Mouse (Mus musculus) lung, embryonic 15.5 days (tissue): ENCODE results near the gene Fbxo46. TPM values are rescaled to one million over a fixed set of nuclear protein-coding genes. Genes with fewer than 3 reads are reported as not detected.
A peak's percentile ranks its signal among the peaks of the same experiment; 100 is the strongest.

ENCODE experiments used
- ATAC-seq: fragments of 200-750 bp; cut with Nextera tagmentation; 2 replicates; pipeline ENCODE4 v1.8.0; 2017; ENCODE audit warnings: moderate number of reproducible peaks, borderline replicate concordance; ENCODE audit not compliant: low FRiP score, low TSS enrichment; ENCODE audit errors: extremely low read depth
- H3K27ac ChIP-seq: fragments of 300-500 bp; sonication (generic); 2 replicates; pipeline ENCODE4 v1.5.1; 2015; ENCODE audit warnings: moderate library complexity, mild to moderate bottlenecking, inconsistent platforms
- H3K27me3 ChIP-seq: fragments of 300-500 bp; sonication (generic); 2 replicates; pipeline ENCODE4 v1.6.1; 2015; ENCODE audit warnings: inconsistent platforms
- H3K36me3 ChIP-seq: fragments of 300-500 bp; sonication (generic); 2 replicates; pipeline ENCODE4 v1.6.1; 2015; ENCODE audit warnings: inconsistent platforms
- H3K4me1 ChIP-seq: fragments of 300-500 bp; sonication (generic); 2 replicates; pipeline ENCODE4 v1.6.1; 2015; ENCODE audit warnings: inconsistent platforms
- H3K4me2 ChIP-seq: fragments of 300-500 bp; sonication (generic); 2 replicates; pipeline ENCODE4 v1.6.1; 2015; ENCODE audit warnings: inconsistent platforms, mild to moderate bottlenecking, moderate library complexity
- H3K4me3 ChIP-seq: fragments of 300-500 bp; sonication (generic); 2 replicates; pipeline ENCODE4 v1.5.1; 2015; ENCODE audit warnings: mild to moderate bottlenecking, inconsistent platforms
- H3K9ac ChIP-seq: fragments of 300-500 bp; sonication (generic); 2 replicates; pipeline ENCODE4 v1.6.1; 2015; ENCODE audit warnings: inconsistent platforms
- H3K9me3 ChIP-seq: fragments of 300-500 bp; sonication (generic); 2 replicates; pipeline ENCODE4 v1.6.1; 2016; ENCODE audit warnings: inconsistent platforms
- WGBS: fragments of 180-500 bp; shearing (Covaris S2); methylation state at CpG from one replicate; pipeline ENCODE4 v1.1.7; 2015; 5-methylcytosine and 5-hydroxymethylcytosine counted together
- polyA plus RNA-seq: library from polyadenylated mRNA; unstranded; fragments of >200 nt; fragmentation: Nextera tagmentation; extraction: Ambion mirVana; gene quantifications from 2 replicates; pipeline ENCODE4 v1.2.1, GENCODE M21; 2015

The Fbxo46 gene
- polyA plus RNA-seq, 1 experiment from 2014 or later: 13.6 TPM

- H3K36me3 ChIP-seq: no peaks in the 10 kb centered on the region; the same call in 1 of the 2 replicates
- no peak for ATAC-seq
- H3K27me3 ChIP-seq: no peaks in the 10 kb centered on the region
- H3K27ac ChIP-seq: no peak overlapping the region
- no peaks in the 10 kb centered on the region for H3K4me1 ChIP-seq
- H3K9me3 ChIP-seq: no peaks in the 10 kb centered on the region
- no peak overlapping the region for H3K4me2 ChIP-seq
- 35% methylated on average over 3 of the region's 3 CpGs for WGBS
- H3K9ac ChIP-seq: no peak overlapping the region
- no peak overlapping the region for H3K4me3 ChIP-seq
These were observed 12.2 kb upstream of the Fbxo46 start for GRCm38 (mm10) chr7:19107436-19107835.

GRCm38 (mm10) chr7:19109565-19109964 is 10.1 kb upstream of the Fbxo46 start:
- Histone ChIP-seq H3K27me3 (no peaks in the 10 kb centered on the region), H3K36me3 (no peaks in the 10 kb centered on the region), H3K4me2 (no peak overlapping the region), H3K27ac (no peak overlapping the region), H3K4me1 (no peaks in the 10 kb centered on the region), H3K9ac (no peak overlapping the region), H3K4me3 (no peak overlapping the region), H3K9me3 (no peaks in the 10 kb centered on the region)
- 82% methylated on average over 1 of the region's 1 CpGs for WGBS
- no peak for ATAC-seq

GRCm38 (mm10) chr7:19118028-19118771 is 1.5 kb upstream of the Fbxo46 start, which contains the start of gene Gm4969:
TSS of gene Gm4969 (minus strand) at chr7:19118368.
- Histone ChIP-seq H3K27ac (no peak within 1 kb of the TSS), H3K27me3 (no peaks in the 10 kb centered on the region; the same call in 1 of the 2 replicates), H3K9me3 (no peaks in the 10 kb centered on the region; the same call in 1 of the 2 replicates), H3K4me2 (peak within 1 kb of the TSS; percentile 52), H3K36me3 (no peaks in the 10 kb centered on the region), H3K4me3 (peak within 1 kb of the TSS; percentile 72), H3K9ac (no peak within 1 kb of the TSS; the same call in 1 of the 2 replicates), H3K4me1 (peaks cover 23% of the 10 kb centered on the region)
- peak; percentile 19; the same call in 1 of the 2 replicates for ATAC-seq
- WGBS: 17% methylated on average over 64 of the region's 64 CpGs

DNA sequence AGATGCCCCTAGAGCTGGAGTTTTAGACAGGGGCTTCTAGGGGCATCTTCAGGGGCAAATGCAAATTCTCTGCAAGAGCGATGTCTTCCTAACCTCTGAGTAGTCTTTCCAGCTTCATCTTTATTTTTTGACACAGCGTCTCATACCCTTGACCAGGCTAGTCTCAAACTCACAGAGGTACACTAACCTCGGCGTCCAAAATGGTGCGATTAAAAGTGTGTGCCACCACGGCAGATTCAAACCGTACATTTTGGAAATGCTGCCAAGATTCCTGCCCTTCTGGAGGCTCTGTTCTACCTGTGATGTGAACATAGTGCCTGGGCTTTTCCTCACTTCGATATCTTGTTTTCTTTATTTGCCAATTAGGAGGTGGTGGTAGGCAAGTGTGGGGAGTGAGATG is 576 bp upstream of the Fbxo46 start:
- H3K9me3 ChIP-seq: no peaks in the 10 kb centered on the region; the same call in 1 of the 2 replicates
- 94% methylated on average over 8 of the region's 8 CpGs for WGBS
- H3K9ac ChIP-seq: no peak overlapping the region
- ATAC-seq: peak; percentile 23; the same call in 1 of the 2 replicates
- H3K27ac ChIP-seq: no peak overlapping the region
- peak overlapping the region; percentile 72; the same call in 1 of the 2 replicates for H3K4me3 ChIP-seq
- no peak overlapping the region for H3K4me2 ChIP-seq
- no peaks in the 10 kb centered on the region for H3K36me3 ChIP-seq
- H3K4me1 ChIP-seq: peaks cover 23% of the 10 kb centered on the region
- H3K27me3 ChIP-seq: no peaks in the 10 kb centered on the region; the same call in 1 of the 2 replicates

DNA sequence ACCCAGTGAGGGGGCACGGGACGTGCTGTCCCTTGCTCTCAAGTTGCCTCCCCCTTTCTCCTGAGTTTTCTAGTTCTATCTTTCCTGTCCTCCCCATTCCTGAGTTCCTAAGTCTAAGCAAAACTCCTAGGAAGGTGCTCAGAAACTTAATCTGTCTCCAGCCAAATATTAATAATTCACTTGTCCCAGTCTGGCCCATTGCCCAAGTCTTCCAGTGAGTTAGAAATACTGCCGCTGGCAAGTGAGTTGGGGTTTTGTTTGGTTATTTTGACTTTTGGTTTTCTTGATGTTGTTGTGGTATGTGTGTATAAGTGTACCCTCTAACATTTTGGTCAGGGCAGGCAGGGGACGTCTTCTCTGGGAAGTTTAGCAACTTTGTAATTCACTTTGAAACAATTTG is 2.0 kb downstream of the Fbxo46 start:
- H3K9me3 ChIP-seq: no peaks in the 10 kb centered on the region; the same call in 1 of the 2 replicates

DNA sequence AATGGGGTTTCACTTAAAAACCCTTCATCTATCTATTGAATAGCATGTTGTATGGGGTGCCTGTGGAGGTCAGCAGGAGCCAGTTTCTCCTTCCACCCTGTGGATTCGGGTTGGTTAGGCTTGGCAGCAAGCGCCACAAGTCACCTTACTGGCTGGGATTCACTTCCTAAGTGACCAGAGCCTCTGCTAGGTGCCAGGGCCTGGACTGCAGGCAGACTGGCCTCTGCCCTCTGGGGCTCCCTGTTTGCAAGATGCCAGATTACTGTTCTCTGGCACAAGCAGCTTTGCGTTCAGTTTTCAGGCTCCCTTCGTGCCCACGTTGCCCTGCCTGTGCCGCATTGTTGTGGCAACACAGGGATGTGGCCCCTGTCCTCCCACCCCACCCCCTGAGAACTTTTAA is 5.1 kb downstream of the Fbxo46 start:
- H3K4me3 ChIP-seq: no peak overlapping the region
- no peaks in the 10 kb centered on the region for H3K27me3 ChIP-seq
- ATAC-seq: no peak
- 79% methylated on average over 6 of the region's 6 CpGs for WGBS
- peaks cover 17% of the 10 kb centered on the region for H3K4me1 ChIP-seq
- no peak overlapping the region for H3K4me2 ChIP-seq
- H3K9ac ChIP-seq: no peak overlapping the region
- H3K27ac ChIP-seq: no peak overlapping the region
- no peaks in the 10 kb centered on the region for H3K9me3 ChIP-seq
- H3K36me3 ChIP-seq: 0 out of 2 replicates have a peak, but pooled peaks cover 9% of the 10 kb centered on the region

More for the DNA sequence above, 2.0 kb downstream of the Fbxo46 start:
- no peak overlapping the region for H3K4me3 ChIP-seq
- no peak overlapping the region for H3K4me2 ChIP-seq
- H3K27me3 ChIP-seq: no peaks in the 10 kb centered on the region; the same call in 1 of the 2 replicates
- 82% methylated on average over 4 of the region's 4 CpGs for WGBS
- no peak overlapping the region for H3K27ac ChIP-seq
- no peak for ATAC-seq
- H3K9ac ChIP-seq: no peak overlapping the region
- H3K4me1 ChIP-seq: peaks cover 23% of the 10 kb centered on the region
- H3K36me3 ChIP-seq: 0 out of 2 replicates have a peak, but pooled peaks cover 3% of the 10 kb centered on the region

DNA sequence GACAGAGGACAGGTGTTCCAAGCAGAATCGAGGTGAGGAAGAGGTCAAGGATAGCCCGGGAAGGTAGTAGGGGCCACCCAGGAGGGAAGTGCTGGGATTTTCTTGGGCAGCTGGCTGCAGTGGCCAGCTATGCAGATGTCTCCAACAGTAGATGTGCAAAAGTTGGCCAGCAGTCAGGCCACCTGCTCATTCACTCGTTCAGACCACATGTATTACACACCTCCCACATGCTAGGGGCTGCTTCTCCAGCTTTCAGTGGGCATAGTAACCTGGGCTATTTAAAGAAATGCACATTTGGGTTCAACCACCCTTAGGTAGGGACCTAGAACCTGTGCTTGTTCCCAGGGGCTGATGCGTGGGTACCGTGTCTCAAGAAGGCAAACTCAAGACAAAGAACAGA is 8.1 kb downstream of the Fbxo46 start:
- H3K9ac ChIP-seq: no peak overlapping the region
- 77% methylated on average over 5 of the region's 5 CpGs for WGBS

DNA sequence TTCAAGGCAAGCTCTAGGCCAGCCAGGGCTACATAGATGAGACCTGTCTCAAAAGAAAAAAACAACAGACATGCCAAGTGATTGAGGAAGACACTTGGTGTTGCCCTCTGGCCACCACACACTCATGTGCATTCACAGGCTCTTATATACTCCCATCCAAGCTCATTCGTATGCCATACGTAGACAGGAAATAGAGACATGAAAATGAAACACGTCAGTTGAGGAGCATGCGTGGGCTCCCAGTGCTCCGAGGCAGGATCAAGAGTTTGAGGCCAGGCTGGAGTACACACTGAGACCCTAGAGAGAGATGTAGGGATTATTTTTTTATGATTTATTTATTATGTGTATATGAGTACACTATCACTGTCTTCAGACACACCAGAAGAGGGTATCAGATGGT is 9.7 kb downstream of the Fbxo46 start:
- 90% methylated on average over 5 of the region's 5 CpGs for WGBS
- Histone ChIP-seq H3K36me3 (0 out of 2 replicates have a peak, but pooled peaks cover 14% of the 10 kb centered on the region), H3K9ac (no peak overlapping the region), H3K9me3 (no peaks in the 10 kb centered on the region), H3K4me3 (no peak overlapping the region), H3K27ac (no peak overlapping the region), H3K27me3 (no peaks in the 10 kb centered on the region), H3K4me2 (no peak overlapping the region), H3K4me1 (peaks cover 18% of the 10 kb centered on the region)
- ATAC-seq: no peak

More for the DNA sequence above, 8.1 kb downstream of the Fbxo46 start:
- no peaks in the 10 kb centered on the region for H3K27me3 ChIP-seq
- no peak overlapping the region for H3K27ac ChIP-seq
- no peak overlapping the region for H3K4me2 ChIP-seq
- peaks cover 18% of the 10 kb centered on the region for H3K4me1 ChIP-seq
- H3K36me3 ChIP-seq: 0 out of 2 replicates have a peak, but pooled peaks cover 14% of the 10 kb centered on the region
- no peak for ATAC-seq
- no peak overlapping the region for H3K4me3 ChIP-seq
- H3K9me3 ChIP-seq: no peaks in the 10 kb centered on the region

DNA sequence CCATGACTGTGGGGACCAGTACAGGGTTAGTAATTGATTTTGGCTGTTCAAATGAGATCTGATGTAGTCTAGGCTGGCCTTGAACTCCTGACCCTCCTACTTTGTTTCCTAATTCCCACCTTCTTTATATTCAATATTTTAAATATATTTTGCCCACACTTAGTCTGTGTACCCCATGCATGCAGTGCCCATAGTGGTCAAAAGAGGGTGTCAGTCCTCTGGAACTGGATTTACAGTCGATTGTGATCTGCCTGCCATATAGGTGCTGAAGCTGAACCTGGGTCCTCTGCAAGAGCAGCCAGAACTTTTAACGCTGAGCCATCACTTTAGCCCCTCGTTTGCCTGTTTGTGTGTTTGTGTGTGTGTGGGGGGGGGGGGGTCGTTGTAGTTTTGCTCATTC is 11.0 kb downstream of the Fbxo46 start:
- H3K4me2 ChIP-seq: peak overlapping the region; percentile 69
- H3K36me3 ChIP-seq: peaks cover 19% of the 10 kb centered on the region; the same call in 1 of the 2 replicates
- ATAC-seq: no peak
- peak overlapping the region; percentile 64 for H3K27ac ChIP-seq
- H3K27me3 ChIP-seq: no peaks in the 10 kb centered on the region
- peaks cover 18% of the 10 kb centered on the region for H3K4me1 ChIP-seq
- H3K9ac ChIP-seq: peak overlapping the region; percentile 4; the same call in 1 of the 2 replicates
- H3K9me3 ChIP-seq: no peaks in the 10 kb centered on the region
- peak overlapping the region; percentile 44 for H3K4me3 ChIP-seq
- 20% methylated on average over 4 of the region's 4 CpGs for WGBS

DNA sequence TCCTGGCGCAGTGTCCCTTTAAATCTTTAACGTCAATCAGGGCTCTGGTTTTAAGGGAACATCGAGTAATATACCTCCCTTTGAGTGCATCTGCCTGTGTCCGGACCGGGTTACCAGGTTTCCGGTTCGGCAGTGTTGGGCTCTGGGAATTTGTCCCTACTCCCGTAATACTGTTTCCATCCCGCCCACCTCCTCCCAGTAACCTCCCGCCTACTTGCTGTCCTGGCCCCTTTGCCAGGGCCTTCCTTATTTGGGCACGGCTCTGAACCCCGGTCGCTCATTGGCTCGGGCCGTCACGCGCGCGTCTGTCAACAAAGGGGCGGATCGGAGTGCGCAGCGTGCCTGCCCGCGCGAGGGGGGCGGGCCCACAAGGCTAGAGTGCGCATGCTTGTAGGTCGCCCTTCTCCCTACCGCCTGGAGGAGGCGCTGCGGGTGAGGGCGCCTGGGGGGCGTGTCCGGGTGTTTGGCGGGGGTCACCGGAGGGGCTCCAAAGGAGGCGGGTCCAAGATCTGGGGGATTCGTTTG is 11.7 kb downstream of the Fbxo46 start:
- peak overlapping the region; percentile 44 for H3K4me3 ChIP-seq
- peak overlapping the region; percentile 64 for H3K27ac ChIP-seq
- no peaks in the 10 kb centered on the region for H3K9me3 ChIP-seq
- peak overlapping the region; percentile 39 for H3K9ac ChIP-seq
- peaks cover 25% of the 10 kb centered on the region for H3K36me3 ChIP-seq
- H3K27me3 ChIP-seq: no peaks in the 10 kb centered on the region
- peaks cover 18% of the 10 kb centered on the region for H3K4me1 ChIP-seq
- H3K4me2 ChIP-seq: peak overlapping the region; percentile 69
- under 1% methylated on average over 39 of the region's 39 CpGs for WGBS
- ATAC-seq: peak; percentile 99

DNA sequence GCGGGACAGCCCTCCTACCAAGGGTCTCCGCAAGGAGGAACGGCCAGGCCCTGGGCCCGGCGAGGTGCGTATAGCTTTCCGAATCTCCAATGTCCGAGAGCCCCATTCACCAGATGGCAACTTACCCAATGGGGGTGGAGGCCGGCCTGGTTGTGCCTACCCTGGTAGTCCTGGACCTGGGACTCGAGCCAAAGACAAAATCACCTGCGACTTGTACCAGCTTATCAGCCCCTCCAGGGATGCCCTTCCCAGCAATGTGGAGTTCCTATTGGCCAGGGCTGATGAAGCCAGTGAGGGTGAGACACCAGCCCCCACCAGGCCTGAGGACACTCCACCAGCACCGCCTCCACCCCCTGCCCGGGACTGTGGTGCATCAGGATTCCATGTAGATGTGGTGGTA is 16.5 kb downstream of the Fbxo46 start:
- no peak overlapping the region for H3K27ac ChIP-seq
- no peak overlapping the region for H3K4me2 ChIP-seq
- peaks cover 51% of the 10 kb centered on the region for H3K36me3 ChIP-seq
- 92% methylated on average over 13 of the region's 13 CpGs for WGBS
- H3K9ac ChIP-seq: no peak overlapping the region
- no peak for ATAC-seq
- no peaks in the 10 kb centered on the region for H3K27me3 ChIP-seq
- H3K4me3 ChIP-seq: no peak overlapping the region
- H3K9me3 ChIP-seq: no peaks in the 10 kb centered on the region
- peaks cover 5% of the 10 kb centered on the region; the same call in 1 of the 2 replicates for H3K4me1 ChIP-seq
